Mouse (Mus musculus) neural tube, embryonic 11.5 days (tissue): ENCODE measurements around the gene Defb45. TPM values are rescaled to one million over a fixed set of nuclear protein-coding genes. Genes with fewer than 3 reads are reported as not detected.
A peak's percentile ranks its signal among the peaks of the same experiment; 100 is the strongest.

Experiments used
- ATAC-seq: fragments of 200-750 bp; cut with Nextera tagmentation; 2 replicates; pipeline ENCODE4 v1.8.0; 2017; ENCODE audit warnings: moderate number of reproducible peaks, mild to moderate bottlenecking, moderate TSS enrichment, moderate library complexity; ENCODE audit not compliant: insufficient read depth, low FRiP score, low TSS enrichment
- DNase-seq: peaks from one replicate; pipeline ENCODE4 v3.0.0-alpha.2; 2015; ENCODE audit warnings: low spot score
- H3K27ac ChIP-seq: fragments of 300-500 bp; sonication (generic); 2 replicates; pipeline ENCODE4 v1.5.1; 2014; ENCODE audit warnings: low read depth, mild to moderate bottlenecking, low read length
- H3K27me3 ChIP-seq: fragments of 300-500 bp; sonication (generic); 2 replicates; pipeline ENCODE4 v1.6.1; 2014; ENCODE audit warnings: mild to moderate bottlenecking, low read length, mixed read lengths; ENCODE audit not compliant: control insufficient read depth, insufficient read depth
- H3K36me3 ChIP-seq: fragments of 300-500 bp; sonication (generic); 2 replicates; pipeline ENCODE4 v1.6.1; 2014; ENCODE audit warnings: mild to moderate bottlenecking, low read length, moderate library complexity, mixed read lengths; ENCODE audit not compliant: control insufficient read depth, insufficient read depth
- H3K4me1 ChIP-seq: fragments of 300-500 bp; sonication (generic); 2 replicates; pipeline ENCODE4 v1.6.1; 2014; ENCODE audit warnings: low read length, mixed read lengths; ENCODE audit not compliant: control insufficient read depth, insufficient read depth
- H3K4me2 ChIP-seq: fragments of 300-500 bp; sonication (generic); 2 replicates; pipeline ENCODE4 v1.6.1; 2014; ENCODE audit warnings: low read depth, mild to moderate bottlenecking, moderate library complexity
- H3K4me3 ChIP-seq: fragments of 300-500 bp; sonication (generic); 2 replicates; pipeline ENCODE4 v1.5.1; 2014; ENCODE audit warnings: low read depth, low read length
- H3K9ac ChIP-seq: fragments of 300-500 bp; sonication (generic); 2 replicates; pipeline ENCODE4 v1.6.1; 2014; ENCODE audit warnings: mild to moderate bottlenecking, low read length
- H3K9me3 ChIP-seq: fragments of 300-500 bp; sonication (generic); 2 replicates; pipeline ENCODE4 v1.6.1; 2016; ENCODE audit warnings: low read length; ENCODE audit not compliant: control insufficient read depth
- WGBS: fragments of 180-500 bp; shearing (Covaris S2); extraction: QIAGEN DNeasy Blood & Tissue Kit; methylation state at CpG from one replicate; pipeline ENCODE4 v1.1.7; 2014; 5-methylcytosine and 5-hydroxymethylcytosine counted together
- polyA plus RNA-seq: library from polyadenylated mRNA; unstranded; fragments of >200 nt; fragmentation: Nextera tagmentation; extraction: Ambion mirVana; gene quantifications from 2 replicates; pipeline ENCODE4 v1.2.1, GENCODE M21; 2014

Defb45 gene
- polyA plus RNA-seq, 1 experiment from 2014 or later, result not detected

GRCm38 (mm10) chr2:152569881-152570280 lies 29.3 kb downstream of the Defb45 start:
- Histone ChIP-seq H3K4me1 (no peaks in the 10 kb centered on the region), H3K9ac (no peak overlapping the region), H3K36me3 (no peaks in the 10 kb centered on the region), H3K4me3 (no peak overlapping the region), H3K27me3 (no peaks in the 10 kb centered on the region), H3K9me3 (no peaks in the 10 kb centered on the region), H3K4me2 (no peak overlapping the region), H3K27ac (no peak overlapping the region)
- 84% methylated on average over 4 of the region's 4 CpGs for WGBS
- no peak for DNase-seq
- no peak for ATAC-seq

GRCm38 (mm10) chr2:152569038-152569437 lies 30.2 kb downstream of the Defb45 start, which contains the start of gene Gm17416:
Gm17416 (plus strand) TSS chr2:152569338.
- Histone ChIP-seq H3K4me3 (no peak within 1 kb of the TSS), H3K27me3 (no peaks in the 10 kb centered on the region), H3K4me2 (no peak within 1 kb of the TSS), H3K36me3 (no peaks in the 10 kb centered on the region), H3K4me1 (no peaks in the 10 kb centered on the region), H3K9me3 (no peaks in the 10 kb centered on the region), H3K9ac (no peak within 1 kb of the TSS), H3K27ac (no peak within 1 kb of the TSS)
- no peak for DNase-seq
- 92% methylated on average over 5 of the region's 5 CpGs for WGBS
- no peak for ATAC-seq

DNA sequence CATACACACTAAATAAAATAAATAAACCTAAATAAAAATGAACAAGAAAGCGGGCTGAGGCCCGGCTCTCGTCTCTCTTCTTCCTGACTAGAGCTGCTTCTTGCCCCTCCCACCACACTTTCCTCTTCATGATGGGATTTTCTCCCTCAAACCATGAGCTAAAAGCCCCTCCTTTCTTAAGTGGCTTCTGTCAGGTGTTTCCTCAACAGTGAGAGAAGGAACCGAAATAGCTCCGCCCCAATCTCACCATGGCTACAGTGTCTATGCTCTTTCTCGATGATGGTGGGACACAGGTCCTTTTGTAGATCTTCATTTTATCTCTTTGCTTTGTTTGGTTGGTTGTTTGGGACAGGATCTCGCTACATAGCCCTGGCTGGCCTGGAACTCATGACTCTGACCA lies 42.5 kb downstream of the Defb45 start:
- Histone ChIP-seq H3K27ac (no peak overlapping the region), H3K27me3 (no peaks in the 10 kb centered on the region), H3K36me3 (no peaks in the 10 kb centered on the region), H3K9me3 (no peaks in the 10 kb centered on the region), H3K4me3 (no peak overlapping the region), H3K4me2 (no peak overlapping the region), H3K4me1 (no peaks in the 10 kb centered on the region), H3K9ac (no peak overlapping the region)
- DNase-seq (no peak), ATAC-seq (no peak)
- 85% methylated on average over 7 of the region's 7 CpGs for WGBS

- DNase-seq (peak; percentile 73), ATAC-seq (no peak)
- no peaks in the 10 kb centered on the region for H3K27me3 ChIP-seq
- no peaks in the 10 kb centered on the region for H3K4me1 ChIP-seq
- no peak overlapping the region for H3K9ac ChIP-seq
- 16% methylated on average over 16 of the region's 16 CpGs for WGBS
- no peaks in the 10 kb centered on the region for H3K36me3 ChIP-seq
- no peak overlapping the region for H3K27ac ChIP-seq
- no peaks in the 10 kb centered on the region for H3K9me3 ChIP-seq
- H3K4me2 ChIP-seq, result no peak overlapping the region
- H3K4me3 ChIP-seq, result no peak overlapping the region
These were observed 45.3 kb downstream of the Defb45 start for GRCm38 (mm10) chr2:152553774-152554423.

GRCm38 (mm10) chr2:152548124-152548523 lies 51.1 kb downstream of the Defb45 start:
- no peak for ATAC-seq
- 78% methylated on average over 5 of the region's 5 CpGs for WGBS

GRCm38 (mm10) chr2:152544691-152545090 lies 54.5 kb downstream of the Defb45 start:
- WGBS, result 25% methylated on average over 4 of the region's 4 CpGs
- DNase-seq (peak; percentile 51), ATAC-seq (no peak)
- H3K27me3 ChIP-seq, result no peaks in the 10 kb centered on the region
- H3K4me2 ChIP-seq, result no peak overlapping the region
- no peak overlapping the region for H3K9ac ChIP-seq
- no peak overlapping the region for H3K4me3 ChIP-seq
- no peaks in the 10 kb centered on the region for H3K36me3 ChIP-seq
- no peaks in the 10 kb centered on the region for H3K9me3 ChIP-seq
- no peak overlapping the region for H3K27ac ChIP-seq
- no peaks in the 10 kb centered on the region for H3K4me1 ChIP-seq

More at GRCm38 (mm10) chr2:152548124-152548523, 51.1 kb downstream of the Defb45 start:
- Histone ChIP-seq H3K27me3 (no peaks in the 10 kb centered on the region), H3K4me1 (no peaks in the 10 kb centered on the region), H3K4me2 (no peak overlapping the region), H3K4me3 (no peak overlapping the region), H3K9me3 (no peaks in the 10 kb centered on the region), H3K36me3 (no peaks in the 10 kb centered on the region), H3K9ac (no peak overlapping the region), H3K27ac (no peak overlapping the region)
- DNase-seq, result no peak

DNA sequence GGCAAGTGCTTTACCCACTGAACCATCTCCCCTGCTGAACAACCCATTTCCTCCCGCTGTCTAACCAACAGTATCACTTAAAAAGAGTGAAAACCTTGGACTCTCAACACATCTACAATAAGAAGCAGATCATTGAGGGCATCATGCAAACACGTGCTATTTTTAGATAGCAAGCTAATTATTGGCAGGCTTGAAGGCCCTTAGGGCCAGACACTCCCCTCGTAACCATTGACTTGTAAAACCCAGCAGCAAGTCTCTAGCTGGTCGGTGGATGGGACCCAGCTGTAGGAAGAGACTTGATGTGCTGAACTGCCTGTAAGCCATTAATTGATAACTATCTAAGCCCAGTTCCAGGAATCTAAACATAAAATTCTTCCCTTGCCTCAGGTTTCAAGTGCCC lies 55.7 kb downstream of the Defb45 start:
- Histone ChIP-seq H3K36me3 (no peaks in the 10 kb centered on the region), H3K27me3 (no peaks in the 10 kb centered on the region), H3K9ac (no peak overlapping the region), H3K4me3 (no peak overlapping the region), H3K27ac (no peak overlapping the region), H3K4me2 (no peak overlapping the region), H3K9me3 (no peaks in the 10 kb centered on the region), H3K4me1 (no peaks in the 10 kb centered on the region)
- ATAC-seq (no peak), DNase-seq (no peak)
- WGBS, result 80% methylated on average over 4 of the region's 4 CpGs

Other genes with a start within 250 kb of the Defb45 start
- gene Nrsn2, start 222.8 kb downstream of the Defb45 start, polyA plus RNA-seq, result 7.6 TPM in 2 replicates
- 19.1 and 21.4 TPM in 2 replicates for gene Sox12, start 201.3 kb downstream of the Defb45 start, polyA plus RNA-seq
- 52.7 and 55.2 TPM in 2 replicates for gene Zcchc3, start 184.4 kb downstream of the Defb45 start, polyA plus RNA-seq
- 0.22 and 0.52 TPM in 2 replicates for gene 6820408C15Rik, start 183.8 kb downstream of the Defb45 start, polyA plus RNA-seq
- gene Defb23, start 134.8 kb downstream of the Defb45 start, polyA plus RNA-seq, result not detected in 2 replicates
- gene Defb20, start 122.3 kb downstream of the Defb45 start, polyA plus RNA-seq, result not detected in 2 replicates
- not detected in 2 replicates for gene Defb22, start 109.3 kb downstream of the Defb45 start, polyA plus RNA-seq
- gene Defb26, start 87.7 kb downstream of the Defb45 start, polyA plus RNA-seq, result not detected in 2 replicates
- not detected in 2 replicates for gene Defb28, start 81.1 kb downstream of the Defb45 start, polyA plus RNA-seq
- not detected in 2 replicates for gene Defb29, start 59.3 kb downstream of the Defb45 start, polyA plus RNA-seq
- gene Gm17416, start 30.1 kb downstream of the Defb45 start, polyA plus RNA-seq, result not detected in 2 replicates
- not detected in 2 replicates for gene Defb21, start 26.7 kb downstream of the Defb45 start, polyA plus RNA-seq
- gene Defb19, start 19.1 kb downstream of the Defb45 start, polyA plus RNA-seq, result not detected in 2 replicates
- gene Defb36, start 4.9 kb upstream of the Defb45 start, polyA plus RNA-seq, result not detected in 2 replicates
- not detected in 2 replicates for gene Defb25, start 23.7 kb upstream of the Defb45 start, polyA plus RNA-seq
- gene Rem1, start 27.6 kb upstream of the Defb45 start, polyA plus RNA-seq, result 0.58 TPM in 2 replicates
- 123 TPM in 2 replicates for gene H13, start 70.1 kb upstream of the Defb45 start, polyA plus RNA-seq
- 39.1 and 40.6 TPM in 2 replicates for gene Mcts2, start 87.6 kb upstream of the Defb45 start, polyA plus RNA-seq
- gene Id1, start 136.9 kb upstream of the Defb45 start, polyA plus RNA-seq, result 116 and 129 TPM in 2 replicates
- gene Cox4i2, start 154.8 kb upstream of the Defb45 start, polyA plus RNA-seq, result 3.5 and 4.6 TPM in 2 replicates
- 125 and 132 TPM in 2 replicates for gene Bcl2l1, start 232.3 kb upstream of the Defb45 start, polyA plus RNA-seq
- gene Tpx2, start 248.6 kb upstream of the Defb45 start, polyA plus RNA-seq, result 141 and 147 TPM in 2 replicates